Mouse (Mus musculus) limb, embryonic 12.5 days (tissue): ENCODE results near the gene Trappc6b. TPM values are rescaled to one million over a fixed set of nuclear protein-coding genes. Genes with fewer than 3 reads are reported as not detected.
A peak's percentile ranks its signal among the peaks of the same experiment; 100 is the strongest.

Experiments used
- ATAC-seq: fragments of 200-750 bp; cut with Nextera tagmentation; 2 replicates; pipeline ENCODE4 v1.8.0; 2017; ENCODE audit warnings: low read depth, moderate TSS enrichment; ENCODE audit not compliant: insufficient number of reproducible peaks, insufficient read depth, low FRiP score, low TSS enrichment
- H3K27ac ChIP-seq: fragments of 300-500 bp; sonication (generic); 2 replicates; pipeline ENCODE4 v1.5.1; 2016; ENCODE audit warnings: mild to moderate bottlenecking, moderate library complexity
- H3K27me3 ChIP-seq: fragments of 300-500 bp; sonication (generic); 2 replicates; pipeline ENCODE4 v1.6.1; 2016; ENCODE audit warnings: mild to moderate bottlenecking, moderate library complexity
- H3K36me3 ChIP-seq: fragments of 300-500 bp; sonication (generic); 2 replicates; pipeline ENCODE4 v1.6.1; 2016; ENCODE audit warnings: mild to moderate bottlenecking, moderate library complexity
- H3K4me1 ChIP-seq: fragments of 300-500 bp; sonication (generic); replicated peaks from 2 replicates; pipeline ENCODE4 v1.6.1; 2016
- H3K4me2 ChIP-seq: fragments of 300-500 bp; sonication (generic); 2 replicates; pipeline ENCODE4 v1.6.1; 2016; ENCODE audit warnings: mild to moderate bottlenecking, moderate library complexity
- H3K4me3 ChIP-seq: fragments of 300-500 bp; sonication (generic); replicated peaks from 2 replicates; pipeline ENCODE4 v1.5.1; 2016; ENCODE audit warnings: mild to moderate bottlenecking
- H3K9ac ChIP-seq: fragments of 300-500 bp; sonication (generic); replicated peaks from 2 replicates; pipeline ENCODE4 v1.6.1; 2016; ENCODE audit warnings: mild to moderate bottlenecking, moderate library complexity
- H3K9me3 ChIP-seq: fragments of 300-500 bp; sonication (generic); 2 replicates; pipeline ENCODE4 v1.6.1; 2016; ENCODE audit warnings: mild to moderate bottlenecking, moderate library complexity
- WGBS: fragments of 180-500 bp; shearing (Covaris S2); methylation state at CpG from one replicate; pipeline ENCODE4 v1.1.7; 2016; 5-methylcytosine and 5-hydroxymethylcytosine counted together
- polyA plus RNA-seq: library from polyadenylated mRNA; unstranded; fragments of >200 nt; fragmentation: Nextera tagmentation; extraction: Ambion mirVana; gene quantifications from 2 replicates; pipeline ENCODE4 v1.2.1, GENCODE M21; 2016

The Trappc6b gene
- polyA plus RNA-seq, result 76.1 and 77.7 TPM in 2 replicates

DNA sequence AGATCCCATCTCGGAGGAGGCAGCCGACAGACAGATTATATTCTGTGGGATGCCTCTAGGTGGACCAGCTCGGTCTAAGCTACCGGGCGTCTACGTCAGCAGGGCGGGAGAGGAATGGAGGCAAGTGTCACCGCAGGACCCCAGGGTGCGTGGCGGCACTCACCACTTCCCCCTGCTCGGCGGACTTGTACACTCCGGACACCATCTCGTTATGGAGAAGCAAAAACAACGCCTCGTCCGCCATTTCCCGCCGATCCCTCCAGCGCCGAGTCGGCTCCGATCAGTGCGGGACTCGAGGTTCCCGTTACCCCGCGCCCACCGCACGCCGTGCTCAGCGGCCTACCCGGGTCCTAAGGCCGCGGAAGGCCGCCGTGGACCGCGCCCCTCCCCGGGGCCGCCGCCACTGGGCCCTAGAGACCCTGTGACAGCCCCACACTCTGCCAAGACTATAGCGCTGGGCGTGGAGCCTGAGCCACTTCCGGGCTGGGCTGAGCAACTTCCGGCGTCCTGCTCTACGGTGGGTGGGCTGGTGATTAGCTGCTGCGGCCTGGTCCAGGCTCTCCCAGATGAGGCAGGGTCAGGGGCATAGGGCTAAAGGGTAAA, at the start of gene Trappc6b:
Trappc6b (minus strand) TSS at position 480 of the 603 bp plus-strand sequence.
- H3K9ac ChIP-seq, result peak within 1 kb of the TSS; percentile 93
- H3K27me3 ChIP-seq, result no peaks in the 10 kb centered on the region
- H3K4me2 ChIP-seq, result peak within 1 kb of the TSS; percentile 74
- H3K27ac ChIP-seq, result peak within 1 kb of the TSS; percentile 93
- H3K9me3 ChIP-seq, result no peaks in the 10 kb centered on the region
- ATAC-seq, result peak; percentile 95
- under 1% methylated on average over 49 of the region's 49 CpGs for WGBS
- H3K36me3 ChIP-seq, result peaks cover 31% of the 10 kb centered on the region
- H3K4me1 ChIP-seq, result peaks cover 13% of the 10 kb centered on the region
- H3K4me3 ChIP-seq, result peak within 1 kb of the TSS; percentile 86

DNA sequence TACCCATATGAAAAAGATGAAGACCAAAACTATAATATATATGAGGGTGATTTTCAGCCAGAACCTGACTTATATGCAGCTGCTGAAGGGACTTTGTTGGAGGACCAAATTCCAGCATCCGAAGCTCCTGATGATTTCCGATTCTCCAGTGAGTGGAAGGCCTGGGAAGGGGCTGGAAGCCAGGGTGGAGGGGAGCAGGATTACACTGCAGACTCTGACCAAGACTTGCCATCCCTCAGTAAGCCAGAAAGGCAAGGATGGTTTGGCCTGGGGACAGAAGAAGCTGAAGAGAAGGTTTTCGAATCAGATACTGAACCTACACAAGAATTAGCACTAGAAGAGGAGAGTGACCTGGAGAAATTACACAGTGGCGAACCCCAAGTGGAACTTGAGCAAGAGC, 46.7 kb upstream of the Trappc6b start:
- Histone ChIP-seq H3K36me3 (no peaks in the 10 kb centered on the region), H3K4me3 (no peak overlapping the region), H3K4me2 (no peak overlapping the region), H3K27ac (no peak overlapping the region), H3K9me3 (no peaks in the 10 kb centered on the region), H3K27me3 (no peaks in the 10 kb centered on the region), H3K4me1 (no peaks in the 10 kb centered on the region), H3K9ac (no peak overlapping the region)
- WGBS, result 89% methylated on average over 4 of the region's 4 CpGs
- no peak for ATAC-seq

DNA sequence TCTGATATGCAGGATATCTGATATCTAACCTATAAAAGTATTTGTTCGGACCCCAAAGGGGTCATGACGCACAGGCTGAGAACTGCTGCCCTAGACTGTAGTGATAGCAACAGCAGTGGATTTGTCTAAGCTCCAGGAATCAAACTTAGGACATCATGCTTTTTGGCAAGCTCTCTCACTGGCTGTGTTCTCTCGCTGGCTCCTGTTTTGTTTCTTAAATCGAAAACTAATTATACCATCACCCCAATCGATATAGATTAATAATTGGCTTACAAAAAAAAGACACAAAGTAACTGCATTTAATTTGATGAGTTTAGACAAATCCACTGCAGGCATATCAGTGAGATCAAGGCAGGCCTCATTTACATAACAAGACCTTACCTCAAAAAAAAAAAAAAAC, 45.2 kb upstream of the Trappc6b start:
- Histone ChIP-seq H3K4me2 (no peak overlapping the region), H3K4me3 (no peak overlapping the region), H3K9ac (no peak overlapping the region), H3K27ac (no peak overlapping the region), H3K4me1 (no peaks in the 10 kb centered on the region), H3K36me3 (no peaks in the 10 kb centered on the region), H3K27me3 (no peaks in the 10 kb centered on the region), H3K9me3 (no peaks in the 10 kb centered on the region)
- 83% methylated on average over 5 of the region's 5 CpGs for WGBS
- ATAC-seq, result no peak

DNA sequence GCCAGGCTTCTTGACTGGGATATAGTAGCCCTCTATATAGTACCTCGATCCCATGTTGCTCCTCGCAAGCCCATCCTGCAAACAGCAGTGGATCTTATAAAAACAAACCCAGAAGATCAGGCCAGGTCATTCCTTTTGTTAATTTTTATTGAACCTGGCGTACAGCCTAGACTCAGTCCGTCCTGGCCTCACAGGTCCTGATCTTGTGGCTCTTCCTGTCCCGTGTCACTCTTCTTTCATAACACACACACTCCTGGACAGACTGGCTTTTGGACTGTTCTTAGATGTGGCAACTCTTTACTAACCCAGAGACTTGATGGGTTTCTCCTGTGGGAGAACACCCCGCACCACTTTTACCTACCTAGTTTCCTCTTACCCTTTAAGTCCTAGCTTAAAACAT, 44.6 kb upstream of the Trappc6b start:
- Histone ChIP-seq H3K36me3 (no peaks in the 10 kb centered on the region), H3K4me3 (no peak overlapping the region), H3K4me1 (no peaks in the 10 kb centered on the region), H3K9ac (no peak overlapping the region), H3K9me3 (no peaks in the 10 kb centered on the region), H3K27ac (no peak overlapping the region), H3K4me2 (no peak overlapping the region), H3K27me3 (no peaks in the 10 kb centered on the region)
- ATAC-seq, result no peak
- WGBS, result 87% methylated on average over 6 of the region's 6 CpGs

DNA sequence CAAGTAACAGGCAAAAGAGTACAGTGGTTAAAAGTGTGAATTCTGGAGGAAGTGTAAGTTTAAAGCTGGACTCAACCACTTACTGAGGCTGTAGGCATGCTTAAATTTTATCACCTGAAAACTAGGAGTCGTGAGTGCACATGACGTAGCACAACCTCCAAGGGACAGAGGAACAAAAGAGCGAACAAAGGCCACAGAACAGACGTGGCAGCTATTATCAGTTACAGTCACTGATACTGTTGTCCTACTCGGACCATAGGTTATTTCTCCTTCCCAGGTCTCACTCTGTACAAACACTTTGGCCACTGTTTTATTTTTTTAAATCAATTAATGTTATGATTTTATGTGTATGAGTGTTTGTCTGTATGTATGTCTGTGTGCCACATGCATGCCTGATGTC, 43.5 kb upstream of the Trappc6b start:
- Histone ChIP-seq H3K4me3 (no peak overlapping the region), H3K27me3 (no peaks in the 10 kb centered on the region), H3K9ac (no peak overlapping the region), H3K4me1 (no peaks in the 10 kb centered on the region), H3K36me3 (no peaks in the 10 kb centered on the region), H3K4me2 (no peak overlapping the region), H3K27ac (no peak overlapping the region), H3K9me3 (no peaks in the 10 kb centered on the region)
- WGBS, result 72% methylated on average over 5 of the region's 5 CpGs
- ATAC-seq, result no peak

DNA sequence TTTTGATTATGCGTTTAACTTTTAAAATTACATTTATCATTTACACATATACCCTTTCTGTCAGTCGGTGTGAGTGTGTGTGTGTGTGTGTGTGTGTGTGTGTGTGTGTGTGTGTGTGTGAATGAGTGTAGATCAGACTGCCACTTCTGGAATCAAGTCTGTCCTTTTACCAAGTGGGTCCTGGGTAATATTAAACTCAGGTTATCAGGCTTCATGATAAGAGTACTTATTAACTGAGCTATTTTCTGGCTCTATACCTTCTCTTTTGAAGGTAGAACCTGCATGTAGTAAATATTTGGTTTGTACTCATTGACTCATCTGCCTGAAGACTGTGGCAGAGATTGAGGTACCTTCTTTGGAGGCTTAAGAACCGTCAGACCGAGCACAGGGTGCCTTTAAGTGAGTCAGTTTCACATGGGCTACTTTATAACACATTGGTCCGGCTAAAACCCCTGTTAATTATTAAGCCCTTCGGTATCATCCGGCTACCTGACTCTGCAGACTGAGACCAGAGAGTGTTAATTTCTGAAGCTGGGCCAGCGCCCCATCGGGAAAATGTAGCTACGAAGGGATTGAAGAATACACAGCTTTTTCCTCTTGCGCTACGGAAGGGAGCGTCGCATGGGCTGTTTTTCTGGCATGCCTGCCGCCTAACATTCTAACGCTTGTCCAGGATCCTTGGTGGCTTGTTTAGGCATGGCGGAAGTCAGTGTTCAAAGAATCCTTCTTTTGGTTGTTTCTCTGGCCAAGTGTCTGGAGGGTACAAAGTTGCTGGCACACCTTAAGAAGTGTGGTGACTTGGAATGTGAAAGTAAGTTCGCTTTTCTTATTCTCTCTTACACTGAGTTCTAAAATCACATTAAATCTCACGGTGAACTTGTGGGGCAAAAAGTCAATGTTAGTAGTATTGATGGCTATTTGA, 34.1 kb upstream of the Trappc6b start, which contains the start of gene Mia2:
Mia2 (plus strand) TSS at position 696 of the 922 bp plus-strand sequence.
- 84% methylated on average over 19 of the region's 19 CpGs for WGBS
- Histone ChIP-seq H3K27me3 (no peaks in the 10 kb centered on the region), H3K4me3 (no peak within 1 kb of the TSS), H3K36me3 (no peaks in the 10 kb centered on the region), H3K4me2 (no peak within 1 kb of the TSS), H3K9me3 (no peaks in the 10 kb centered on the region), H3K9ac (no peak within 1 kb of the TSS), H3K27ac (no peak within 1 kb of the TSS), H3K4me1 (no peaks in the 10 kb centered on the region)
- ATAC-seq, result no peak

GRCm38 (mm10) chr12:59093543-59093942, 32.3 kb upstream of the Trappc6b start:
- no peak overlapping the region for H3K4me3 ChIP-seq
- H3K27ac ChIP-seq, result no peak overlapping the region
- WGBS, result 77% methylated on average over 2 of the region's 2 CpGs
- H3K27me3 ChIP-seq, result no peaks in the 10 kb centered on the region
- ATAC-seq, result no peak
- H3K36me3 ChIP-seq, result no peaks in the 10 kb centered on the region
- H3K9ac ChIP-seq, result no peak overlapping the region
- no peaks in the 10 kb centered on the region for H3K4me1 ChIP-seq
- no peaks in the 10 kb centered on the region for H3K9me3 ChIP-seq
- H3K4me2 ChIP-seq, result no peak overlapping the region

DNA sequence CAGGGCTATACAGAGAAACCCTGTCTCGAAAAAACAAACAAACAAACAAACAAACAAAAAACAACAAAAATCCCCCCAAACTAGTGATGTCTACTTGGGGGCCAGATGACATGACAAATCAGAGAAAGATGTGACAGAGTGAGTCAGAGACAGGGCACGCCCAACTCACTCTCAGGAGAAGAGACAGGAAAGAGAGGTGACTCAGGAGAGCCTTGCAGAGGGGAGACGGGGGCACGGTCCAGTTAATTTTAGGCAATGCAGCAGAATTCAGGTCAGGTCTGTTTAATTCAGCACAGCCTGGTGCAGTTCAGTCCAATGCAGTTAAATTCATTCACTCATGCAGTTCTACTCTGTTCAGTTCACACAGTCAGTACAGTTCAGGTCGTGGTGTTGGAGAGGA, 24.9 kb upstream of the Trappc6b start:
- no peak for ATAC-seq
- H3K4me1 ChIP-seq, result no peaks in the 10 kb centered on the region
- no peaks in the 10 kb centered on the region for H3K27me3 ChIP-seq
- no peaks in the 10 kb centered on the region for H3K9me3 ChIP-seq
- H3K36me3 ChIP-seq, result no peaks in the 10 kb centered on the region
- H3K27ac ChIP-seq, result no peak overlapping the region
- no peak overlapping the region for H3K9ac ChIP-seq
- 80% methylated on average over 5 of the region's 5 CpGs for WGBS
- H3K4me3 ChIP-seq, result no peak overlapping the region
- no peak overlapping the region for H3K4me2 ChIP-seq

DNA sequence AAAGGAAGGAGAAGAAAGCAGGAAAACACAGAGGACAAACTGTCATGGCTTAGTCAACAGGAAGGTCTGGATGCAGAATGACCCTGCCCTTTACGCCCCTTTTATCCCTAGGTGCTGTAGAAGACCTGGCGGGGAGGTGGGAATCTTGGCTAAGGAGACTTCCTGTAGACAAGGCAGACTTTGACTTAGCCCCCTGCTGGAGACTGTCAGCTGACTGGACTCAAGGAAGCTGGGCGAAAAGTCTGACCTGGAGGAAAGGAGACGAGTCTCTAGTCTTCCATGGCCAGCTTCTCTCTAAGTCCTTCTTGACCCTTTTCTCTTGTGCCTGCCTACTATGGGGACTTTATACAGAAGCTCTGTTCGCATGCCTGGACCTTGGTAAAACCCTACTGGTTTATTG, 23.2 kb upstream of the Trappc6b start:
- Histone ChIP-seq H3K4me3 (no peak overlapping the region), H3K9me3 (no peaks in the 10 kb centered on the region), H3K36me3 (no peaks in the 10 kb centered on the region), H3K27me3 (no peaks in the 10 kb centered on the region), H3K4me1 (no peaks in the 10 kb centered on the region), H3K4me2 (no peak overlapping the region), H3K27ac (no peak overlapping the region), H3K9ac (no peak overlapping the region)
- no peak for ATAC-seq
- WGBS, result 72% methylated on average over 5 of the region's 5 CpGs

GRCm38 (mm10) chr12:59080461-59080860, 19.2 kb upstream of the Trappc6b start:
- Histone ChIP-seq H3K9ac (no peak overlapping the region), H3K9me3 (no peaks in the 10 kb centered on the region), H3K4me1 (no peaks in the 10 kb centered on the region), H3K27me3 (no peaks in the 10 kb centered on the region), H3K4me3 (no peak overlapping the region), H3K4me2 (no peak overlapping the region), H3K27ac (no peak overlapping the region), H3K36me3 (peaks cover 3% of the 10 kb centered on the region; the same call in 1 of the 2 replicates)
- ATAC-seq, result no peak
- 87% methylated on average over 4 of the region's 4 CpGs for WGBS

GRCm38 (mm10) chr12:59077883-59078282, 16.6 kb upstream of the Trappc6b start:
- H3K27ac ChIP-seq, result no peak overlapping the region
- H3K4me3 ChIP-seq, result no peak overlapping the region
- peaks cover 15% of the 10 kb centered on the region for H3K36me3 ChIP-seq
- no peak overlapping the region for H3K4me2 ChIP-seq
- WGBS, result 91% methylated on average over 3 of the region's 3 CpGs
- H3K9ac ChIP-seq, result no peak overlapping the region
- no peak for ATAC-seq
- H3K9me3 ChIP-seq, result no peaks in the 10 kb centered on the region
- H3K27me3 ChIP-seq, result no peaks in the 10 kb centered on the region
- H3K4me1 ChIP-seq, result no peaks in the 10 kb centered on the region
